Mouse (Mus musculus): ENCODE results near the gene Scamp3. TPM values are rescaled to one million over a fixed set of nuclear protein-coding genes. Genes with fewer than 3 reads are reported as not detected.

Scamp3 gene
- polyA plus RNA-seq, 1 experiment from 2014 or later: 74.8 TPM

MicroRNAs encoded within 50 kb of the gene (microRNA counts, 519-probe panel; counts per million panel counts)
- 322 counts per million, percentile 70 among the panel's probes with 10 or more counts for microRNA mmu-miR-92b

Small RNA genes lying within 50 kb of the gene (microRNA-seq; reads per million reads assigned to microRNA genes)
- 13.1 reads per million, percentile 25 among the genes with 10 or more reads in this experiment for gene Mir92b

Other genes with a start within 250 kb of the Scamp3 start
- 16.8 and 17.4 TPM in 2 replicates for gene Ash1l, start 226.9 kb upstream of the Scamp3 start, polyA plus RNA-seq (2014; fragmentation: Nextera tagmentation; extraction: Ambion mirVana)
- 138 and 141 TPM in 2 replicates for gene Dap3, start 226.3 kb upstream of the Scamp3 start, polyA plus RNA-seq (2014; fragmentation: Nextera tagmentation; extraction: Ambion mirVana)
- 6.8 and 7.5 TPM in 2 replicates for gene Rusc1, start 84.2 kb upstream of the Scamp3 start, polyA plus RNA-seq (2014; fragmentation: Nextera tagmentation; extraction: Ambion mirVana)
- gene Gm43738, start 76.4 kb upstream of the Scamp3 start, polyA plus RNA-seq (2014; fragmentation: Nextera tagmentation; extraction: Ambion mirVana): not detected in 2 replicates
- gene Fdps, start 75.5 kb upstream of the Scamp3 start, polyA plus RNA-seq (2014; fragmentation: Nextera tagmentation; extraction: Ambion mirVana): 92.6 and 96.9 TPM in 2 replicates
- 0.11 TPM in 1 of 2 replicates, not detected in the other for gene Pklr, start 41.3 kb upstream of the Scamp3 start, polyA plus RNA-seq (2014; fragmentation: Nextera tagmentation; extraction: Ambion mirVana)
- gene Hcn3, start 17.3 kb upstream of the Scamp3 start, polyA plus RNA-seq (2014; fragmentation: Nextera tagmentation; extraction: Ambion mirVana): 0.27 and 0.51 TPM in 2 replicates
- 12.4 and 13.4 TPM in 2 replicates for gene Clk2, start 12.7 kb upstream of the Scamp3 start, polyA plus RNA-seq (2014; fragmentation: Nextera tagmentation; extraction: Ambion mirVana)
- gene Fam189b, start 5.7 kb downstream of the Scamp3 start, polyA plus RNA-seq (2014; fragmentation: Nextera tagmentation; extraction: Ambion mirVana): 9.1 and 12.8 TPM in 2 replicates
- gene Gba, start 25.5 kb downstream of the Scamp3 start, polyA plus RNA-seq (2014; fragmentation: Nextera tagmentation; extraction: Ambion mirVana): 33.5 and 34.0 TPM in 2 replicates
- gene Thbs3, start 37.7 kb downstream of the Scamp3 start, polyA plus RNA-seq (2014; fragmentation: Nextera tagmentation; extraction: Ambion mirVana): 12.9 and 14.5 TPM in 2 replicates
- 93.6 and 102 TPM in 2 replicates for gene Mtx1, start 49.6 kb downstream of the Scamp3 start, polyA plus RNA-seq (2014; fragmentation: Nextera tagmentation; extraction: Ambion mirVana)
- gene Muc1, start 51.6 kb downstream of the Scamp3 start, polyA plus RNA-seq (2014; fragmentation: Nextera tagmentation; extraction: Ambion mirVana): 0.16 TPM in 1 of 2 replicates, not detected in the other
- gene Krtcap2, start 68.5 kb downstream of the Scamp3 start, polyA plus RNA-seq (2014; fragmentation: Nextera tagmentation; extraction: Ambion mirVana): 216 and 239 TPM in 2 replicates
- gene Trim46, start 68.8 kb downstream of the Scamp3 start, polyA plus RNA-seq (2014; fragmentation: Nextera tagmentation; extraction: Ambion mirVana): 0.85 and 0.95 TPM in 2 replicates
- 92.9 and 97.9 TPM in 2 replicates for gene Dpm3, start 81.9 kb downstream of the Scamp3 start, polyA plus RNA-seq (2014; fragmentation: Nextera tagmentation; extraction: Ambion mirVana)
- 48.2 and 48.9 TPM in 2 replicates for gene Slc50a1, start 93.1 kb downstream of the Scamp3 start, polyA plus RNA-seq (2014; fragmentation: Nextera tagmentation; extraction: Ambion mirVana)
- gene Efna1, start 103.7 kb downstream of the Scamp3 start, polyA plus RNA-seq (2014; fragmentation: Nextera tagmentation; extraction: Ambion mirVana): 38.4 and 39.7 TPM in 2 replicates
- 0.78 and 1.1 TPM in 2 replicates for gene Efna3, start 145.5 kb downstream of the Scamp3 start, polyA plus RNA-seq (2014; fragmentation: Nextera tagmentation; extraction: Ambion mirVana)
- gene Efna4, start 160.6 kb downstream of the Scamp3 start, polyA plus RNA-seq (2014; fragmentation: Nextera tagmentation; extraction: Ambion mirVana): 6.0 and 6.7 TPM in 2 replicates
- gene Adam15, start 172.5 kb downstream of the Scamp3 start, polyA plus RNA-seq (2014; fragmentation: Nextera tagmentation; extraction: Ambion mirVana): 31.0 and 38.6 TPM in 2 replicates
- not detected in 2 replicates for gene Dcst2, start 184.5 kb downstream of the Scamp3 start, polyA plus RNA-seq (2014; fragmentation: Nextera tagmentation; extraction: Ambion mirVana)
- 0.16 and 0.18 TPM in 2 replicates for gene Dcst1, start 187.8 kb downstream of the Scamp3 start, polyA plus RNA-seq (2014; fragmentation: Nextera tagmentation; extraction: Ambion mirVana)
- 1.3 and 1.8 TPM in 2 replicates for gene Zbtb7b, start 217.3 kb downstream of the Scamp3 start, polyA plus RNA-seq (2014; fragmentation: Nextera tagmentation; extraction: Ambion mirVana)
- gene Lenep, start 225.3 kb downstream of the Scamp3 start, polyA plus RNA-seq (2014; fragmentation: Nextera tagmentation; extraction: Ambion mirVana): not detected in 2 replicates
- gene Flad1, start 234.4 kb downstream of the Scamp3 start, polyA plus RNA-seq (2014; fragmentation: Nextera tagmentation; extraction: Ambion mirVana): 33.5 and 35.2 TPM in 2 replicates
- 354 and 368 TPM in 2 replicates for gene Cks1b, start 240.9 kb downstream of the Scamp3 start, polyA plus RNA-seq (2014; fragmentation: Nextera tagmentation; extraction: Ambion mirVana)
- 48.0 and 50.5 TPM in 2 replicates for gene Shc1, start 241.0 kb downstream of the Scamp3 start, polyA plus RNA-seq (2014; fragmentation: Nextera tagmentation; extraction: Ambion mirVana)